Mouse (Mus musculus) ES-E14 (cell line): ENCODE data around the gene Ppy.

Experiments
- HCFC1 ChIP-seq: IDR thresholded peaks from 2 replicates; pipeline ENCODE4 v1.6.1; 2012; ENCODE audit warnings: low read length, inconsistent platforms, borderline replicate concordance; ENCODE audit not compliant: insufficient read depth
- MAFK ChIP-seq: IDR thresholded peaks from 2 replicates; pipeline ENCODE4 v1.6.1; 2014; ENCODE audit warnings: mild to moderate bottlenecking, low read depth, low read length, inconsistent platforms; ENCODE audit not compliant: insufficient read depth
- ZC3H11A ChIP-seq: IDR thresholded peaks from 2 replicates; pipeline ENCODE4 v1.6.1; 2012; ENCODE audit warnings: low read depth, mild to moderate bottlenecking, inconsistent platforms, low read length, borderline replicate concordance

DNA sequence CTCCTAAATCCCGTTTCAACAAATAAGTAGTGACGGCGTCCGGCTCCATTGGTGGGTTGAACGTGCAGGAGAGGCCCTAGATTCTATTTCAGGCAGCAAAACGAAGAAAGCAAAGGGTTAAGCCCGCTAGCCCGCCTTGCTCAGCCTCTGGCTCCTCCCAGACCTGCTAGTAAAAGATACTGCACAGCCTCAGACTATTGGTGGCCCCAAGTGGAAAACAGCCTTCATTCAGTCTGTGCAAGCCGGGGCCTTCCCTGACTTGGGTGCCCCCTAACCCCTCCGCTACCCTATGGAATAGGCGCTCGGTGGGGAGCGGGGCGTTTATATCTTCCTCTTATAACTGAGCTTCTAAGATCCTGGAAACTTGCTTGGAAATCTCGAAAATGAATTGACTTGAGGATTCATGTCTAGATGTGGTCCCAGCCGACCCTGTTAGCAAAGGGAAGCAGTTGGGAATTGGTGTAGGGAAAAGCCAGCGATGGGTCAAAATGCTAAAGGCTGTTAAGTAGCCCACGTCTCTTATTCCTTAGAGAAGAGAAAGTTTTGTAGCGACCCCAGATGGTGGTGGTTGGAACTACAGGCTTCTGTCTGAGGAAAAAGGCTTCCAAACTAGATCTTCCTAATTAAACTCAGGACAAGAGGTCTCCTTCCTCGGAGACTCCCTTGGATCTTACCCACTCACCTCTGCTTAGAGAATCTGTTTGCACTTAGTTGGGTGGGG, 11.9 kb downstream of the Ppy start:
- TF ChIP-seq ZC3H11A = peak; percentile 33; the same call in 1 of the 2 replicates
- TF ChIP-seq MAFK = no peak
- TF ChIP-seq HCFC1 = no peak
